Mouse (Mus musculus) heart, embryonic 16.5 days (tissue): ENCODE results near the gene Wnt10a. TPM values are rescaled to one million over a fixed set of nuclear protein-coding genes. Genes with fewer than 3 reads are reported as not detected.

Source experiments
- ATAC-seq: fragments of 200-750 bp; cut with Nextera tagmentation; replicated peaks from 2 replicates; pipeline ENCODE4 v1.8.0; 2017; ENCODE audit warnings: moderate number of reproducible peaks; ENCODE audit not compliant: insufficient read depth, low FRiP score; ENCODE audit errors: extremely low read depth
- H3K27ac ChIP-seq: fragments of 300-500 bp; sonication (generic); 2 replicates; pipeline ENCODE4 v1.5.1; 2014; ENCODE audit warnings: mild to moderate bottlenecking, low read length, control low read depth, moderate library complexity
- H3K27me3 ChIP-seq: fragments of 300-500 bp; sonication (generic); 2 replicates; pipeline ENCODE4 v1.6.1; 2014; ENCODE audit warnings: low read length, mixed read lengths; ENCODE audit not compliant: control insufficient read depth, insufficient read depth
- H3K36me3 ChIP-seq: fragments of 300-500 bp; sonication (generic); 2 replicates; pipeline ENCODE4 v1.6.1; 2014; ENCODE audit not compliant: control insufficient read depth, insufficient read depth
- H3K4me1 ChIP-seq: fragments of 300-500 bp; sonication (generic); 2 replicates; pipeline ENCODE4 v1.6.1; 2014; ENCODE audit warnings: low read length, mixed read lengths; ENCODE audit not compliant: control insufficient read depth, insufficient read depth
- H3K4me2 ChIP-seq: fragments of 300-500 bp; sonication (generic); 2 replicates; pipeline ENCODE4 v1.6.1; 2014; ENCODE audit warnings: low read depth, mild to moderate bottlenecking, control low read depth, low read length
- H3K4me3 ChIP-seq: fragments of 300-500 bp; sonication (generic); 2 replicates; pipeline ENCODE4 v1.5.1; 2014; ENCODE audit warnings: mild to moderate bottlenecking, control low read depth, low read length
- H3K9ac ChIP-seq: fragments of 300-500 bp; sonication (generic); 2 replicates; pipeline ENCODE4 v1.6.1; 2014; ENCODE audit warnings: low read length, control low read depth
- H3K9me3 ChIP-seq: fragments of 300-500 bp; sonication (generic); replicated peaks from 2 replicates; pipeline ENCODE4 v1.6.1; 2016; ENCODE audit warnings: low read length; ENCODE audit not compliant: control insufficient read depth
- WGBS: fragments of 180-500 bp; shearing (Covaris S2); extraction: QIAGEN DNeasy Blood & Tissue Kit; methylation state at CpG from one replicate; pipeline ENCODE4 v1.1.7; 2014; 5-methylcytosine and 5-hydroxymethylcytosine counted together
- polyA plus RNA-seq: library from polyadenylated mRNA; unstranded; fragments of >200 nt; fragmentation: Nextera tagmentation; extraction: Ambion mirVana; gene quantifications from 2 replicates; pipeline ENCODE4 v1.2.1, GENCODE M21; 2015

The Wnt10a gene
- polyA plus RNA-seq, 1 experiment from 2014 or later = 0.20 TPM

- peak overlapping the region; percentile 54 for H3K4me2 ChIP-seq
- ATAC-seq = no peak
- WGBS = 2% methylated on average over 36 of the region's 38 CpGs
- no peak overlapping the region for H3K27ac ChIP-seq
- peak overlapping the region; percentile 31 for H3K4me3 ChIP-seq
- H3K4me1 ChIP-seq = peaks cover 15% of the 10 kb centered on the region
- H3K9ac ChIP-seq = no peak overlapping the region; the same call in 1 of the 2 replicates
- H3K27me3 ChIP-seq = peaks cover 96% of the 10 kb centered on the region
- H3K9me3 ChIP-seq = no peaks in the 10 kb centered on the region
- no peaks in the 10 kb centered on the region for H3K36me3 ChIP-seq
These were observed 3.3 kb downstream of the Wnt10a start for GRCm38 (mm10) chr1:74794487-74795144.

- no peak overlapping the region; the same call in 1 of the 2 replicates for H3K4me2 ChIP-seq
- H3K9ac ChIP-seq = no peak overlapping the region
- H3K9me3 ChIP-seq = no peaks in the 10 kb centered on the region
- H3K4me3 ChIP-seq = no peak overlapping the region
- under 1% methylated on average over 10 of the region's 11 CpGs for WGBS
- H3K27ac ChIP-seq = no peak overlapping the region
- ATAC-seq = no peak
- H3K27me3 ChIP-seq = peaks cover 96% of the 10 kb centered on the region
- H3K4me1 ChIP-seq = peaks cover 15% of the 10 kb centered on the region
- no peaks in the 10 kb centered on the region for H3K36me3 ChIP-seq
These were observed 3.8 kb downstream of the Wnt10a start for GRCm38 (mm10) chr1:74795145-74795529.

- Histone ChIP-seq H3K36me3 (no peaks in the 10 kb centered on the region), H3K4me1 (peaks cover 8% of the 10 kb centered on the region; the same call in 1 of the 2 replicates), H3K27me3 (peaks cover 95% of the 10 kb centered on the region), H3K4me2 (no peak overlapping the region), H3K4me3 (no peak overlapping the region), H3K27ac (no peak overlapping the region), H3K9ac (no peak overlapping the region), H3K9me3 (no peaks in the 10 kb centered on the region)
- ATAC-seq = no peak
- 19% methylated on average over 5 of the region's 5 CpGs for WGBS
These were observed 6.1 kb downstream of the Wnt10a start for GRCm38 (mm10) chr1:74797459-74797858.

GRCm38 (mm10) chr1:74800424-74800888 is 9.1 kb downstream of the Wnt10a start:
- H3K9ac ChIP-seq = no peak overlapping the region
- WGBS = under 1% methylated on average over 29 of the region's 29 CpGs
- peaks cover 7% of the 10 kb centered on the region for H3K4me1 ChIP-seq
- H3K4me3 ChIP-seq = peak overlapping the region; percentile 34
- H3K4me2 ChIP-seq = peak overlapping the region; percentile 52
- peaks cover 93% of the 10 kb centered on the region for H3K27me3 ChIP-seq
- H3K36me3 ChIP-seq = no peaks in the 10 kb centered on the region
- no peak overlapping the region for H3K27ac ChIP-seq
- H3K9me3 ChIP-seq = no peaks in the 10 kb centered on the region
- no peak for ATAC-seq

- WGBS = 32% methylated on average over 6 of the region's 6 CpGs
- Histone ChIP-seq H3K9me3 (no peaks in the 10 kb centered on the region), H3K4me1 (peaks cover 10% of the 10 kb centered on the region), H3K27me3 (peaks cover 93% of the 10 kb centered on the region), H3K27ac (no peak overlapping the region), H3K36me3 (no peaks in the 10 kb centered on the region), H3K9ac (no peak overlapping the region), H3K4me2 (no peak overlapping the region), H3K4me3 (no peak overlapping the region)
- no peak for ATAC-seq
These were observed 10.4 kb downstream of the Wnt10a start for GRCm38 (mm10) chr1:74801631-74802140.

- Histone ChIP-seq H3K9ac (peak overlapping the region; percentile 59), H3K36me3 (no peaks in the 10 kb centered on the region), H3K4me2 (peak overlapping the region; percentile 94), H3K9me3 (no peaks in the 10 kb centered on the region), H3K27me3 (peaks cover 96% of the 10 kb centered on the region), H3K4me1 (peaks cover 21% of the 10 kb centered on the region), H3K27ac (no peak overlapping the region), H3K4me3 (peak overlapping the region; percentile 51)
- WGBS = 2% methylated on average over 57 of the region's 57 CpGs
- peak; percentile 64 for ATAC-seq
These were observed 11.7 kb downstream of the Wnt10a start for GRCm38 (mm10) chr1:74802795-74803656.

- H3K27me3 ChIP-seq = peaks cover 95% of the 10 kb centered on the region
- H3K4me2 ChIP-seq = no peak overlapping the region
- H3K4me3 ChIP-seq = no peak overlapping the region
- H3K4me1 ChIP-seq = peaks cover 24% of the 10 kb centered on the region
- H3K27ac ChIP-seq = no peak overlapping the region
- H3K36me3 ChIP-seq = no peaks in the 10 kb centered on the region
- H3K9me3 ChIP-seq = no peaks in the 10 kb centered on the region
- H3K9ac ChIP-seq = no peak overlapping the region
- 14% methylated on average over 10 of the region's 10 CpGs for WGBS
- ATAC-seq = no peak
These were observed 13.0 kb downstream of the Wnt10a start for GRCm38 (mm10) chr1:74804211-74804870.

- no peak overlapping the region for H3K4me3 ChIP-seq
- no peaks in the 10 kb centered on the region for H3K9me3 ChIP-seq
- no peak overlapping the region for H3K4me2 ChIP-seq
- no peak for ATAC-seq
- no peaks in the 10 kb centered on the region for H3K36me3 ChIP-seq
- 37% methylated on average over 4 of the region's 4 CpGs for WGBS
- peaks cover 24% of the 10 kb centered on the region for H3K4me1 ChIP-seq
- no peak overlapping the region for H3K9ac ChIP-seq
- peaks cover 92% of the 10 kb centered on the region for H3K27me3 ChIP-seq
- H3K27ac ChIP-seq = no peak overlapping the region
These were observed 14.1 kb downstream of the Wnt10a start for GRCm38 (mm10) chr1:74805340-74805835.
